22 mouse cellular contexts compared by ENCODE assay signal in genomic region chr2:165984891-165985290, GRCm38 (mm10).
"Had no signal": no experiment of that assay in that cellular context is flagged by ENCODE, and none has a peak within 500 bp of the region (broad histone marks: within the 10 kb centered on the region; RNA-seq: fewer than 3 reads in every experiment).

No protein-coding gene starts in this region.

- DNase-seq: gastrocnemius, postnatal 10 days; gastrocnemius, postnatal 25 days; heart, adult 18-20 months; heart, postnatal 10 days; heart, postnatal 36 days; kidney, adult 11 months; kidney, adult 8-10 months; kidney, postnatal 10 days; kidney, postnatal 36 days; liver; lung, adult 2 months had no signal

- H3K4me2 ChIP-seq: heart, embryonic 12.5 days; hindbrain, embryonic 13.5 days; hindbrain, embryonic 15.5 days; limb, embryonic 12.5 days; liver, embryonic 12.5 days had no signal

- H3K27ac ChIP-seq: hindbrain, embryonic 13.5 days; hindbrain, embryonic 15.5 days; hindbrain, postnatal 0 days; layer of hippocampus, adult 2 months; left cerebral cortex, adult 2 months; limb, embryonic 10.5 days; limb, embryonic 12.5 days; liver, embryonic 12.5 days; liver, embryonic 14.5 days had no signal

- H3K36me3 ChIP-seq: heart, embryonic 12.5 days; hindbrain, embryonic 13.5 days; hindbrain, embryonic 15.5 days; limb, embryonic 10.5 days; limb, embryonic 12.5 days; liver, embryonic 12.5 days had no signal

- H3K9ac ChIP-seq: heart, embryonic 12.5 days; hindbrain, embryonic 13.5 days; hindbrain, embryonic 15.5 days; limb, embryonic 12.5 days; liver, embryonic 12.5 days; liver, embryonic 14.5 days had no signal

- ATAC-seq: hindbrain, postnatal 0 days; intestine, embryonic 16.5 days; liver, embryonic 12.5 days had no signal

- H3K9me3 ChIP-seq: heart, embryonic 12.5 days; hindbrain, embryonic 13.5 days; hindbrain, embryonic 15.5 days; limb, embryonic 10.5 days; limb, embryonic 12.5 days; liver, embryonic 12.5 days had no signal

- H3K27me3 ChIP-seq: heart, embryonic 12.5 days; hindbrain, embryonic 13.5 days; hindbrain, embryonic 15.5 days; limb, embryonic 12.5 days; liver, embryonic 12.5 days had no signal

- H3K4me3 ChIP-seq: heart, embryonic 12.5 days; hindbrain, embryonic 13.5 days; hindbrain, embryonic 15.5 days; layer of hippocampus, adult 2 months; left cerebral cortex, adult 2 months; limb, embryonic 10.5 days; limb, embryonic 12.5 days; liver, embryonic 12.5 days had no signal
